Mouse (Mus musculus) kidney, postnatal 0 days (tissue): Measurements from ENCODE around the gene Atp6ap1l. TPM values are rescaled to one million over a fixed set of nuclear protein-coding genes. Genes with fewer than 3 reads are reported as not detected.
A peak's percentile ranks its signal among the peaks of the same experiment; 100 is the strongest.
"Not testable (repeated sequence)": the region's sequence is repeated elsewhere in the genome, so short reads cannot be mapped to it uniquely, and the experiment has no call there.

Experiments
- ATAC-seq: fragments of 200-750 bp; cut with Nextera tagmentation; replicated peaks from 2 replicates; pipeline ENCODE4 v1.8.0; 2017; ENCODE audit warnings: low read depth, moderate number of reproducible peaks, moderate TSS enrichment, moderate library complexity; ENCODE audit not compliant: low FRiP score
- DNase-seq: peaks from one replicate; pipeline ENCODE4 v3.0.0-alpha.2; 2016; ENCODE audit warnings: low spot score
- H3K27ac ChIP-seq: fragments of 300-500 bp; sonication (generic); 2 replicates; pipeline ENCODE4 v1.5.1; 2014; ENCODE audit warnings: mild to moderate bottlenecking
- H3K27me3 ChIP-seq: fragments of 300-500 bp; sonication (generic); 2 replicates; pipeline ENCODE4 v1.6.1; 2014; ENCODE audit warnings: low read length, mixed read lengths; ENCODE audit not compliant: insufficient read depth
- H3K36me3 ChIP-seq: fragments of 300-500 bp; sonication (generic); 2 replicates; pipeline ENCODE4 v1.6.1; 2014; ENCODE audit warnings: low read length, mixed read lengths; ENCODE audit not compliant: insufficient read depth
- H3K4me1 ChIP-seq: fragments of 300-500 bp; sonication (generic); replicated peaks from 2 replicates; pipeline ENCODE4 v1.6.1; 2014; ENCODE audit warnings: antibody characterized with exemption, low read length, mixed read lengths; ENCODE audit not compliant: insufficient read depth
- H3K4me2 ChIP-seq: fragments of 300-500 bp; sonication (generic); 2 replicates; pipeline ENCODE4 v1.6.1; 2014; ENCODE audit warnings: mild to moderate bottlenecking, low read length, moderate library complexity, mixed read lengths
- H3K4me3 ChIP-seq: fragments of 300-500 bp; sonication (generic); replicated peaks from 2 replicates; pipeline ENCODE4 v1.5.1; 2014; ENCODE audit warnings: low read depth, low read length
- H3K9ac ChIP-seq: fragments of 300-500 bp; sonication (generic); 2 replicates; pipeline ENCODE4 v1.6.1; 2014; ENCODE audit warnings: low read depth, low read length
- H3K9me3 ChIP-seq: fragments of 300-500 bp; sonication (generic); replicated peaks from 2 replicates; pipeline ENCODE4 v1.6.1; 2016; ENCODE audit warnings: low read length, inconsistent platforms, mixed read lengths
- CTCF ChIP-seq: IDR thresholded peaks from 2 replicates; pipeline ENCODE4 v1.5.1; 2016; ENCODE audit warnings: antibody characterized with exemption, low read depth, mild to moderate bottlenecking, moderate library complexity
- WGBS: fragments of 180-500 bp; shearing (Covaris S2); extraction: QIAGEN DNeasy Blood & Tissue Kit; methylation state at CpG from one replicate; pipeline ENCODE4 v1.1.7; 2014; 5-methylcytosine and 5-hydroxymethylcytosine counted together
- polyA plus RNA-seq: library from polyadenylated mRNA; unstranded; fragments of >200 nt; fragmentation: Nextera tagmentation; extraction: Ambion mirVana; gene quantifications from 2 replicates; pipeline ENCODE4 v1.2.1, GENCODE M21; 2015

Gene Atp6ap1l
- 0.21 TPM in 1 of 2 replicates, not detected in the other for polyA plus RNA-seq

GRCm38 (mm10) chr13:90905176-90905575 lies at the start of gene Atp6ap1l:
Gene Atp6ap1l (minus strand): TSS chr13:90905355.
- no peak for TF ChIP-seq CTCF
- ATAC-seq (no peak), DNase-seq (no peak)
- H3K9ac ChIP-seq = no peak within 1 kb of the TSS
- no peak within 1 kb of the TSS for H3K27ac ChIP-seq
- no peaks in the 10 kb centered on the region for H3K4me1 ChIP-seq
- no peak within 1 kb of the TSS for H3K4me2 ChIP-seq
- H3K4me3 ChIP-seq = no peak within 1 kb of the TSS
- no peaks in the 10 kb centered on the region for H3K9me3 ChIP-seq
- WGBS = 92% methylated on average over 5 of the region's 5 CpGs
- H3K36me3 ChIP-seq = no peaks in the 10 kb centered on the region
- H3K27me3 ChIP-seq = no peaks in the 10 kb centered on the region

- DNase-seq (no peak), ATAC-seq (no peak)
- no peak overlapping the region for H3K27ac ChIP-seq
- no peaks in the 10 kb centered on the region for H3K9me3 ChIP-seq
- no peaks in the 10 kb centered on the region for H3K4me1 ChIP-seq
- 83% methylated on average over 5 of the region's 5 CpGs for WGBS
- H3K4me2 ChIP-seq = no peak overlapping the region
- no peak for TF ChIP-seq CTCF
- H3K27me3 ChIP-seq = no peaks in the 10 kb centered on the region
- no peaks in the 10 kb centered on the region for H3K36me3 ChIP-seq
- H3K4me3 ChIP-seq = no peak overlapping the region
- H3K9ac ChIP-seq = no peak overlapping the region
These were observed 34.4 kb upstream of the Atp6ap1l start for GRCm38 (mm10) chr13:90939600-90939999.

GRCm38 (mm10) chr13:90939192-90939591 lies 34.0 kb upstream of the Atp6ap1l start:
- H3K4me1 ChIP-seq = no peaks in the 10 kb centered on the region
- DNase-seq = no peak
- ATAC-seq = no peak
- whole genome bisulfite sequencing = 60% methylated on average over 6 of the region's 6 CpGs
- no peaks in the 10 kb centered on the region for H3K36me3 ChIP-seq
- no peaks in the 10 kb centered on the region for H3K9me3 ChIP-seq
- no peak overlapping the region for H3K4me2 ChIP-seq
- H3K9ac ChIP-seq = no peak overlapping the region
- H3K4me3 ChIP-seq = no peak overlapping the region
- no peak overlapping the region for H3K27ac ChIP-seq
- H3K27me3 ChIP-seq = no peaks in the 10 kb centered on the region
- no peak for TF ChIP-seq CTCF

GRCm38 (mm10) chr13:90935852-90936251 lies 30.7 kb upstream of the Atp6ap1l start:
- Histone ChIP-seq H3K27me3 (no peaks in the 10 kb centered on the region), H3K9ac (no peak overlapping the region), H3K4me2 (no peak overlapping the region), H3K27ac (no peak overlapping the region), H3K4me3 (no peak overlapping the region), H3K36me3 (no peaks in the 10 kb centered on the region), H3K9me3 (no peaks in the 10 kb centered on the region), H3K4me1 (no peaks in the 10 kb centered on the region)
- ATAC-seq = no peak
- WGBS = 84% methylated on average over 7 of the region's 7 CpGs
- TF ChIP-seq CTCF = no peak
- DNase-seq = no peak

- no peak overlapping the region for H3K4me2 ChIP-seq
- no peak overlapping the region for H3K9ac ChIP-seq
- no peak for TF ChIP-seq CTCF
- no peaks in the 10 kb centered on the region for H3K27me3 ChIP-seq
- 74% methylated on average over 3 of the region's 3 CpGs for WGBS
- no peaks in the 10 kb centered on the region for H3K9me3 ChIP-seq
- no peak overlapping the region for H3K4me3 ChIP-seq
- ATAC-seq = no peak
- no peak for DNase-seq
- H3K27ac ChIP-seq = no peak overlapping the region
- H3K4me1 ChIP-seq = no peaks in the 10 kb centered on the region
- H3K36me3 ChIP-seq = no peaks in the 10 kb centered on the region
These were observed 28.1 kb upstream of the Atp6ap1l start for GRCm38 (mm10) chr13:90933256-90933655.

- no peaks in the 10 kb centered on the region for H3K27me3 ChIP-seq
- DNase-seq = peak; percentile 83
These were observed 24.7 kb upstream of the Atp6ap1l start for GRCm38 (mm10) chr13:90929847-90930246.

GRCm38 (mm10) chr13:90928266-90928665 lies 23.1 kb upstream of the Atp6ap1l start:
- H3K4me1 ChIP-seq, H3K4me3 ChIP-seq, H3K27ac ChIP-seq, H3K9me3 ChIP-seq, H3K4me2 ChIP-seq, DNase-seq, ATAC-seq, H3K27me3 ChIP-seq, H3K9ac ChIP-seq: not testable (repeated sequence)
- peaks cover 16% of the 10 kb centered on the region; the same call in 1 of the 2 replicates for H3K36me3 ChIP-seq
- 92% methylated on average over 9 of the region's 10 CpGs for WGBS

More at GRCm38 (mm10) chr13:90929847-90930246, 24.7 kb upstream of the Atp6ap1l start:
- no peak overlapping the region for H3K9ac ChIP-seq
- H3K27ac ChIP-seq = no peak overlapping the region
- H3K9me3 ChIP-seq = no peaks in the 10 kb centered on the region
- no peak overlapping the region for H3K4me2 ChIP-seq
- TF ChIP-seq CTCF = peak; percentile 87
- H3K4me1 ChIP-seq = no peaks in the 10 kb centered on the region
- peaks cover 16% of the 10 kb centered on the region; the same call in 1 of the 2 replicates for H3K36me3 ChIP-seq
- WGBS = 19% methylated on average over 5 of the region's 5 CpGs
- no peak overlapping the region for H3K4me3 ChIP-seq
- no peak for ATAC-seq
